Mouse (Mus musculus): ENCODE measurements around the gene Gnai2. TPM values are rescaled to one million over a fixed set of nuclear protein-coding genes. Genes with fewer than 3 reads are reported as not detected.
"Not testable (repeated sequence)": the region's sequence is repeated elsewhere in the genome, so short reads cannot be mapped to it uniquely, and the experiment has no call there.

Gene Gnai2
- polyA plus RNA-seq, 1 experiment from 2014 or later = 262 TPM

DNA sequence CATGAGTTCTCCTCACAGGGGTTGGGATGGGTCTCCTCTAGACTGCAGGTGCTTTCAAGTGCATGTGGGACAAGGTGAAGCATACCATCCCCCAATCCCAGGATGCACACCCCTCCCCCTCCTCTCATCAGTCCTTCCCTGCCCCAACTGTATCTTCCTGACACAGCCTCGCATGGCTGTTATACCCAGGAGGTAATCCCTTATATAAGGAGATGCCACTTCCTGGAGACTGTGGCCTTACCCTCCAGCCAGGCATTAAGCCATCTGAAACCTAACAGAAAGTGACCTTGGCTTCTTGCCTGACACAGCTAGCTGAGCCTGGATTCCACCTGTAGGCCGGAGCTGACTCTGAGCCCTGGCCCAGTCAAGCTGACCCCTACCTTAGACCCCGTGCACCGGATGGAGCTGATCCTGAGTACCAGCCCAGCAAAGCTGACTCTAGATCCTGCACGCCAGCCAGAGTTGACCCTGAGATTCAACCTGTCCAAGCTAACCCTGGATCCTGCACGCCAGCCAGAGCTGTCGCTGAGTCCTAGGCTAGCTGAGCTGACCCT lies 52.6 kb downstream of the Gnai2 start:
- H3K27ac ChIP-seq (replicated peaks) = no peak overlapping the region
- no peaks in the 10 kb centered on the region for H3K27me3 ChIP-seq (replicated peaks)
- no peak overlapping the region for H3K9ac ChIP-seq (replicated peaks)
- ATAC-seq (ENCODE audit: low FRiP score) = no peak
- H3K4me3 ChIP-seq (replicated peaks) = no peak overlapping the region
- no peaks in the 10 kb centered on the region for H3K9me3 ChIP-seq (replicated peaks)
- H3K36me3 ChIP-seq = no peaks in the 10 kb centered on the region
- no peak overlapping the region for H3K4me2 ChIP-seq
- H3K4me1 ChIP-seq = peaks cover 42% of the 10 kb centered on the region
- WGBS = 95% methylated on average over 7 of the region's 7 CpGs

DNA sequence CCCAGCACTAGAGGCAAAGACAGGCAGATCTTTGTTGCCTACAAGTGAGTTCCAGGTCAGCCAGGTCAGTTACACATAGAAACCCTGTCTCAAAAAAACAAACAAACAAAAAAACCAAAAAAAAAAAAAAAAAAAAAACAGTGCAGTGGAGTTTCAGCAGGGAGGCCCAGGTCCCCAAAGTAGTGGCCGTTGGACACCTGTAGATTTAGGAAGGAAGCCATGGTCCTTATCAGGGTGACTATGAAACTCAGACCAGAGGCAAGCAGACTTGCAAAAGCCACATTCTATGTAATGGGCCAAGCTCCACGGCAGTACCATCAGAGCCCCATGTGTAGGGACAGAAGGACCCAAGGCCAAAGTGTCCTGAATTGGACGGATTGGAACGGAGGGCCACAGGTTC lies 53.6 kb downstream of the Gnai2 start:
- Histone ChIP-seq H3K36me3 (no peaks in the 10 kb centered on the region), H3K4me1 (peaks cover 47% of the 10 kb centered on the region), H3K27ac (replicated peaks) (no peak overlapping the region), H3K9ac (replicated peaks) (no peak overlapping the region), H3K9me3 (replicated peaks) (no peaks in the 10 kb centered on the region), H3K4me3 (replicated peaks) (peak overlapping the region; percentile 58), H3K4me2 (peak overlapping the region; percentile 94), H3K27me3 (replicated peaks) (no peaks in the 10 kb centered on the region)
- WGBS = 89% methylated on average over 4 of the region's 4 CpGs
- ATAC-seq (ENCODE audit: low FRiP score) = no peak

DNA sequence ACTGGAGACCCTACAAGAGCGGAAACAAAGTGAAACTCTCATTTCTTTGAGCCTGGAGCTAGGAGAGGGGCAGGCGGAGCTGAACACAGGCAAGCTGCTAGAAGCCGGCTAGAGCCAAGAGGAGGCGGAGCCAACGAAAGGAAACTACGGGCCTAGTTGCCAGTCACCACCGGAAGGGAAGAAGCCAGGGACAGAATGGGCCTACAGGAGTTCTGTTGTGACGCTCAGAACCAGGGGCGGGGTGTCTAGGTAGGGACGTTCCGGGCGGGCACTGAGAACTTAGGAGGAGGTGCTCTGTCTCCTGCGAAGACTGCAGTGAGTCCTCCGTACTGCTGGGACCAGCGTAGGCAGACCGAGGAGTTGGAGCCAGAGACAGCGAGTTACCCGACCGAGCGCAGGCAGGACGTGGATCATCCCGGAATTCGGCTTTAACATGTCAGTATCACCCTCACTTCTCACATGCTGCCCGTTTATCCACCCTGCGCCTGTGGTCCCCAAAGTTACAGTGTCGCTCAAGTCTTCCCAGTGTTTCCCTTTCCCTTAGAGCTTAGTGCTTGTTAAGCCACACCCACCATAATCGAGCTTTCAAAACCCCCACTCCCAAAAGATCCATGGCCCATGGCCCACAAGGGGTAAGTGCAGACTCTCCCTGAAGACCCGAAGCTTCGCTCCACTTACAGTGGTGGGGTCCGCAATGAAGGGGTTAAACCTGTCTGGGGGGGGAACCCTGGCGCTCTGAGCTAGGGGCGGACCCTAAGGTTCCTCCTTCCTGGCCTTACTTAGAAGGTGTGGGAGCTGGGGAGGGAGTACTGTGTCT lies 54.5 kb downstream of the Gnai2 start, which contains the start of gene Hyal3:
Hyal3 (plus strand) TSS at position 318 of the 817 bp plus-strand sequence.
- no peaks in the 10 kb centered on the region for H3K27me3 ChIP-seq (replicated peaks)
- peak within 1 kb of the TSS; percentile 94 for H3K4me2 ChIP-seq
- H3K9ac ChIP-seq (replicated peaks) = peak within 1 kb of the TSS; percentile 73
- peak; percentile 74 for ATAC-seq (ENCODE audit: low FRiP score)
- no peaks in the 10 kb centered on the region for H3K36me3 ChIP-seq
- H3K4me1 ChIP-seq = peaks cover 47% of the 10 kb centered on the region
- H3K9me3 ChIP-seq (replicated peaks) = no peaks in the 10 kb centered on the region
- H3K4me3 ChIP-seq (replicated peaks) = peak within 1 kb of the TSS; percentile 58
- peak within 1 kb of the TSS; percentile 85 for H3K27ac ChIP-seq (replicated peaks)
- WGBS = under 1% methylated on average over 32 of the region's 32 CpGs

DNA sequence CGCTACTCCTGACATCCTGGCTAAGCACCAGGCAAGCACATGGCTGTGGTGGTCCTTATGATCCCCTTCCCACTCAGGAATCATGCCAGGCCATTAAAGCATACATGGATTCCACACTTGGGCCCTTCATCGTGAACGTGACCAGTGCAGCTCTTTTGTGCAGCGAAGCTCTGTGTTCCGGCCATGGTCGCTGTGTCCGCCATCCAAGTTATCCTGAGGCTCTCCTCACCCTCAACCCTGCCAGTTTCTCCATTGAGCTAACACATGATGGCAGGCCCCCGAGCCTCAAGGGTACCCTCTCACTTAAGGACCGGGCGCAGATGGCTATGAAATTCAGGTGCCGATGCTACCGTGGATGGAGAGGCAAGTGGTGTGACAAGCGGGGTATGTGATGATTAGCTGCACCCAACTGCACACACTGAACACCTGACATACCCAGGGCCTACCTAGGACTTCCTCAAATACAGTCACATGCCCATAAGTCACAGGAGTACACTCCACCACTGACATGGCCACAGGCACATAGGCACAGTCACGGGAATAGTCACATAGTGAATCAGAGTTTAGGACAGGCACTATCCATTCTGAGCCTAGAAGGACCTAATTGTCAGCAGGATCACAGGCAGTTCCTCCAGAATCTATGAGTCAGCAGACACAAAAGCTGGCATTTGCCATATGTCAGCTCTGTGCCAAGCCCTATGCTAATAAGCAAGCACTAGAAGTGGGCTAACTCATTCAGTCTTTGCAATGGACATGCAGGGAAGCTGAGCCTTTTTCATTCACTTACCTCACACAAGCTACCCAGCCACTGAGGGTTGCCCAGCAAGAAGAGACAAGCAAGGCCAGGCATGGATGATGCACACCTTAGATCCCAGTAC lies 55.9 kb downstream of the Gnai2 start:
- Histone ChIP-seq H3K27ac (replicated peaks) (no peak overlapping the region), H3K9ac (replicated peaks) (0 out of 2 replicates have a peak overlapping the region, but pooled peaks have one; percentile 14), H3K9me3 (replicated peaks) (no peaks in the 10 kb centered on the region), H3K27me3 (replicated peaks) (no peaks in the 10 kb centered on the region), H3K4me2 (peak overlapping the region; percentile 94), H3K4me1 (peaks cover 47% of the 10 kb centered on the region), H3K4me3 (replicated peaks) (no peak overlapping the region), H3K36me3 (peaks cover 6% of the 10 kb centered on the region; the same call in 1 of the 2 replicates)
- 86% methylated on average over 14 of the region's 14 CpGs for WGBS
- ATAC-seq (ENCODE audit: low FRiP score) = no peak

DNA sequence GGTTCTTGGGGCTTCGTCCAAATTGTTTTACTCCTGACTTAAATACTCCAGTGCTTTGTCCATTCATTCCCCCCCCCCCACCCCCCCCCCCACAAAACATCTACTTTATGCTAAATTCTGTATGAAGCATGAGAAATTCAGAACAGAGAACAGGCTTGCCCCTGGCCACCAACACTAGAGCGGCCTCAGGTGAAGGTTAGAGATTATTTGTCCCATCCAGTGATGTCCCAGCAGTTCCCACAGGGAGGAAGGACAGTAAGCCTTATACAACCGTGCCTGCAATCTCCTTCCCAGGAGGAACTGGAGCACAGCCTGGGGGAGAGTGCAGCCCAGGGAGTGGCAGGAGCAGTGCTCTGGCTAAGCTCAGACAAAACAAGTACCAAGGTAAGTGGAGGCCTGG lies 56.6 kb downstream of the Gnai2 start, which contains the start of gene Naa80:
Naa80 (plus strand) TSS at position 301 of the 400 bp plus-strand sequence.
- H3K4me3 ChIP-seq (replicated peaks) = no peak within 1 kb of the TSS
- no peak within 1 kb of the TSS for H3K27ac ChIP-seq (replicated peaks)
- H3K9ac ChIP-seq (replicated peaks) = peak within 1 kb of the TSS; percentile 14; the same call in 1 of the 2 replicates
- peaks cover 10% of the 10 kb centered on the region; the same call in 1 of the 2 replicates for H3K36me3 ChIP-seq
- 77% methylated on average over 3 of the region's 3 CpGs for WGBS
- no peaks in the 10 kb centered on the region for H3K9me3 ChIP-seq (replicated peaks)
- H3K27me3 ChIP-seq (replicated peaks) = no peaks in the 10 kb centered on the region
- peak within 1 kb of the TSS; percentile 94 for H3K4me2 ChIP-seq
- peaks cover 47% of the 10 kb centered on the region for H3K4me1 ChIP-seq
- ATAC-seq (ENCODE audit: low FRiP score) = no peak

DNA sequence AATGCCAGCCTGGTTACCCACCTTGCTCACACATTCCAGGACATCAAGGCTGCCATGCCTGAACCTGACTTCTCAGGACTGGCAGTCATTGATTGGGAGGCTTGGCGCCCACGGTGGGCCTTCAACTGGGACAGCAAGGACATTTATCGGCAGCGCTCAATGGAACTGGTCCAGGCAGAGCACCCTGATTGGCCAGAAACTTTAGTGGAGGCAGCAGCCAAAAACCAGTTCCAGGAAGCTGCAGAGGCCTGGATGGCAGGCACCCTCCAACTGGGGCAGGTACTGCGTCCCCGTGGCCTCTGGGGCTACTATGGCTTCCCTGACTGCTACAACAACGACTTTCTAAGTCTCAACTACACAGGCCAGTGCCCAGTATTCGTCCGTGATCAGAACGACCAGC lies 57.3 kb downstream of the Gnai2 start:
- no peak for ATAC-seq (ENCODE audit: low FRiP score)
- no peaks in the 10 kb centered on the region for H3K9me3 ChIP-seq (replicated peaks)
- 96% methylated on average over 10 of the region's 10 CpGs for WGBS
- no peak overlapping the region for H3K4me3 ChIP-seq (replicated peaks)
- peaks cover 15% of the 10 kb centered on the region for H3K36me3 ChIP-seq
- H3K27ac ChIP-seq (replicated peaks) = no peak overlapping the region
- peaks cover 47% of the 10 kb centered on the region for H3K4me1 ChIP-seq
- H3K4me2 ChIP-seq = no peak overlapping the region
- no peak overlapping the region for H3K9ac ChIP-seq (replicated peaks)
- H3K27me3 ChIP-seq (replicated peaks) = no peaks in the 10 kb centered on the region

DNA sequence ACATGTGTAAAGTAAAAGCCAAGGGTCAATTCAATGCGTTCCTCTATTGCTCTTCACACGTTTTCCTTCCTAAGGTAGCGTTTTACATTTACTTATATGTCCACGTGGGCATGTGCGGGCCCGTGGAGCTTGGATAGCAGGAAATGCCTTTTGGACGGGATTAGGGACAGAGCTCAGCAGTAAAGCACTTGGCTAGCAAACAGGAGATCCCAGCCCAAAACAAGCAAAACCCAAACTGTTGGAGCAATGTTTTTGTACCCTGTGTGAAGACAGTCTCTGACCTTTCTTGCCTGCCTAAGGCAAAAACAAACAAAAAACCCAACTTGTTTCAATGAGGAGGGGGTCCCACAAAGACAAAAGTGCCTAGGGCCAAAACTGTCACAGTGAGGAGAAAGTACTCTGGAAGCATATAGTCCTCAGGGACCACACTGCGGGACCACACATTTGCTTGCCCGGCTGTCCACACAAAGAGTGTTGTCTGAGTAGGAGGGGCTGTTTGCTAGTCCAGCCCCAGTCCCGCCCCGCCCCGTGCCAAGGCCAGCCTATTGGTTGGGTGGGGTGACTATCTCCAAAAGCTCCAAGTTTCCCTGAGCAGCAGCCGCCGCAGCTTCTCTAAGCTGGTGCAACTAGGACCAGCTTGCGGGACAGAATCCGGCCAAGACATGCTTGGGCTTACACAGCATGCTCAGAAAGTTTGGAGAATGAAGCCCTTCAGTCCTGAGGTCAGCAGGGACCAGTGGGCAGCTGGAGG lies 58.6 kb downstream of the Gnai2 start, which contains the start of gene Hyal1:
Hyal1 (plus strand) TSS at position 571 of the 751 bp plus-strand sequence.
- 29% methylated on average over 16 of the region's 16 CpGs for WGBS

DNA sequence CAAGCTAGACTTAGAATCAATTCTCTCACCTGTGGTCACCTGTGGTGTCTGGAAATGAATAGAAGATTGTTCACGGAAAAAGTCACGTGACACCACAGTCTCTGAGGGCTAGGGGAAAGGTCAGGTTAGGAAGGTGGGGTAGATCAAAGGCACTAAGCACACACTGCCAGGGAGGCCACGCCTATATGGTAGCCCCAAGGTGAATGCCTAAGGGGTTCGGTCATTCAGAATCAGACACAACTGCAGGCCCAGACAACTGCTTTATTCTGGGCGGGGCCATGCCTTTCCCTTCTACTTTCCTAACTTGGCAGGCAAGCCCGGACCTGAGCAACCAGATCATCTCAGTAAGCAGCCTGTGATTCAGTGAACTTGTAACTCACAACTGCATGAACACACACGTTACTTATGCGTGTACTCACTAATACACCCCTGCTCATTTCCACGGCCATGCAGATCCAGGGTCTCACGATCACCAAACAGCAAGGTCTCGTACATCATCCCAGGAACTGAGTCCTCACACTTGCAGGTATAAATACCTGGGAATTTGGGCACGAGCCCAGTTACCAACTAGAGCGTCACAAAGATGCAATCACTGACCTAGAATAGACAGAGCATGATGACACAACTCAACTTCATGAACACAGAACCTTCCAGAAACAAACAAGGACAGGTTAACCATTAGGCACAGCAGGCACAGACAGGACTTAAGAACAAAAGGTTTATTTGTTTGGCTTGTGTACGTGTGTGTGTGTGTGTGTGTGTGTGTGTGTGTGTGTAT lies 59.4 kb downstream of the Gnai2 start:
- H3K4me2 ChIP-seq = no peak overlapping the region
- no peaks in the 10 kb centered on the region for H3K27me3 ChIP-seq (replicated peaks)
- ATAC-seq (ENCODE audit: low FRiP score) = no peak
- H3K9ac ChIP-seq (replicated peaks) = no peak overlapping the region
- H3K9me3 ChIP-seq (replicated peaks) = no peaks in the 10 kb centered on the region
- H3K27ac ChIP-seq (replicated peaks) = no peak overlapping the region
- H3K36me3 ChIP-seq = peaks cover 33% of the 10 kb centered on the region
- 87% methylated on average over 14 of the region's 14 CpGs for WGBS
- H3K4me1 ChIP-seq = peaks cover 45% of the 10 kb centered on the region
- H3K4me3 ChIP-seq (replicated peaks) = no peak overlapping the region

More for the DNA sequence above, 58.6 kb downstream of the Gnai2 start, which contains the start of gene Hyal1:
- no peak for ATAC-seq (ENCODE audit: low FRiP score)
- peak within 1 kb of the TSS; percentile 34 for H3K9ac ChIP-seq (replicated peaks)
- H3K4me1 ChIP-seq = peaks cover 45% of the 10 kb centered on the region
- H3K27ac ChIP-seq (replicated peaks) = peak within 1 kb of the TSS; percentile 48
- peak within 1 kb of the TSS; percentile 23 for H3K4me3 ChIP-seq (replicated peaks)
- peak within 1 kb of the TSS; percentile 47 for H3K4me2 ChIP-seq
- H3K9me3 ChIP-seq (replicated peaks) = no peaks in the 10 kb centered on the region
- no peaks in the 10 kb centered on the region for H3K27me3 ChIP-seq (replicated peaks)
- H3K36me3 ChIP-seq = peaks cover 26% of the 10 kb centered on the region

DNA sequence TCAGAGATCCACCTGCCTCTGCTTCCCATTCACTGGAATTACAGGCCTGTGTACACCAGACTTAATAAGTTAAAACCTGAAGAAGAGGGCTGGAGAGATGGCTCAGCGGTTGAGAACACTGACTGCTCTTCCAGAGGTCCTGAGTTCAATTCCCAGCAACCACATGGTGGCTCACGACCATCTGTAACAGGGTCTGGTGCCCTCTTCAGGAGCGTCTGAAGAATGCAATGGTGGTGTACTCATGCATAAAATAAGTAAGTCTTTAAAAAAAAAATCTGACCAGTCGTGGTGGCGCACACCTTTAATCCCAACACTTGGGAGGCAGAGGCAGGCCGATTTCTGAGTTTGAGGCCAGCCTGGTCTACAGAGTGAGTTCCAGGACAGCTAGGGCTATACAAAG lies 61.4 kb downstream of the Gnai2 start:
- 84% methylated on average over 6 of the region's 6 CpGs for WGBS
- H3K9me3 ChIP-seq (replicated peaks); H3K4me2 ChIP-seq; H3K4me3 ChIP-seq (replicated peaks); H3K9ac ChIP-seq (replicated peaks); ATAC-seq (ENCODE audit: low FRiP score); H3K27me3 ChIP-seq (replicated peaks); H3K27ac ChIP-seq (replicated peaks): not testable (repeated sequence)
- H3K4me1 ChIP-seq = peaks cover 41% of the 10 kb centered on the region
- H3K36me3 ChIP-seq = peaks cover 33% of the 10 kb centered on the region

DNA sequence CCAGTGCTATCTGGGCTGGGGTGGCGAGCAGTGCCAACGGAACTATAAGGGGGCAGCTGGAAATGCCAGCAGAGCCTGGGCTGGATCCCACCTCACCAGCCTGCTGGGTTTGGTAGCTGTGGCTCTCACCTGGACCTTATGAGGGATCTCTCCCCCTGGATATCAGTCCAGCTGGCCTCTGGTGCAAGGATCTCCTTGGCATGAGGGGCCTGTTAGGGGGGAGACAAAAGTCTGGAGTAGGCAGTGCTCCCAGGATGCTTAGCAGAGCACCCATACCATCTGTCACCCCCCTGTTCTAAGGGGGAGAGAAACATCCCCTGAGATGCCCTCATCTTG lies 62.9 kb downstream of the Gnai2 start:
- no peak for ATAC-seq (ENCODE audit: low FRiP score)
- Histone ChIP-seq H3K4me2 (no peak overlapping the region), H3K4me3 (replicated peaks) (no peak overlapping the region), H3K27ac (replicated peaks) (no peak overlapping the region), H3K9me3 (replicated peaks) (no peaks in the 10 kb centered on the region), H3K27me3 (replicated peaks) (no peaks in the 10 kb centered on the region), H3K4me1 (peaks cover 46% of the 10 kb centered on the region), H3K9ac (replicated peaks) (no peak overlapping the region), H3K36me3 (peaks cover 33% of the 10 kb centered on the region)
- 100% methylated on average over 2 of the region's 2 CpGs for WGBS
